Mouse (Mus musculus) liver, embryonic 11.5 days (tissue): ENCODE measurements around the gene Abcf2. TPM values are rescaled to one million over a fixed set of nuclear protein-coding genes. Genes with fewer than 3 reads are reported as not detected.

ENCODE experiments used
- ATAC-seq: fragments of 200-750 bp; cut with Nextera tagmentation; replicated peaks from 2 replicates; pipeline ENCODE4 v1.8.0; 2017; ENCODE audit warnings: moderate number of reproducible peaks, mild to moderate bottlenecking, moderate TSS enrichment, moderate library complexity; ENCODE audit not compliant: low FRiP score
- DNase-seq: peaks from one replicate; pipeline ENCODE4 v3.0.0-alpha.2; 2017; ENCODE audit warnings: low spot score
- H3K27ac ChIP-seq: fragments of 300-500 bp; sonication (generic); 2 replicates; pipeline ENCODE4 v1.5.1; 2014; ENCODE audit warnings: mild to moderate bottlenecking, low read depth, low read length, control low read depth
- H3K27me3 ChIP-seq: fragments of 300-500 bp; sonication (generic); replicated peaks from 2 replicates; pipeline ENCODE4 v1.6.1; 2014; ENCODE audit warnings: low read length, mixed read lengths; ENCODE audit not compliant: control insufficient read depth, insufficient read depth
- H3K36me3 ChIP-seq: fragments of 300-500 bp; sonication (generic); 2 replicates; pipeline ENCODE4 v1.6.1; 2014; ENCODE audit warnings: mild to moderate bottlenecking, low read length, moderate library complexity, mixed read lengths; ENCODE audit not compliant: control insufficient read depth, insufficient read depth
- H3K4me1 ChIP-seq: fragments of 300-500 bp; sonication (generic); replicated peaks from 2 replicates; pipeline ENCODE4 v1.6.1; 2014; ENCODE audit warnings: low read length, mixed read lengths; ENCODE audit not compliant: control insufficient read depth, insufficient read depth
- H3K4me2 ChIP-seq: fragments of 300-500 bp; sonication (generic); 2 replicates; pipeline ENCODE4 v1.6.1; 2014; ENCODE audit warnings: mild to moderate bottlenecking, control low read depth, moderate library complexity
- H3K4me3 ChIP-seq: fragments of 300-500 bp; sonication (generic); 2 replicates; pipeline ENCODE4 v1.5.1; 2014; ENCODE audit warnings: low read depth, low read length, control low read depth
- H3K9ac ChIP-seq: fragments of 300-500 bp; sonication (generic); 2 replicates; pipeline ENCODE4 v1.6.1; 2014; ENCODE audit warnings: low read depth, low read length, control low read depth
- H3K9me3 ChIP-seq: fragments of 300-500 bp; sonication (generic); 2 replicates; pipeline ENCODE4 v1.6.1; 2016; ENCODE audit warnings: low read length, inconsistent platforms, mixed read lengths; ENCODE audit not compliant: control insufficient read depth
- WGBS: fragments of 180-500 bp; shearing (Covaris S2); extraction: QIAGEN DNeasy Blood & Tissue Kit; methylation state at CpG from one replicate; pipeline ENCODE4 v1.1.7; 2014; 5-methylcytosine and 5-hydroxymethylcytosine counted together
- polyA plus RNA-seq: library from polyadenylated mRNA; unstranded; fragments of >200 nt; fragmentation: Nextera tagmentation; extraction: Ambion mirVana; gene quantifications from 2 replicates; pipeline ENCODE4 v1.2.1, GENCODE M21; 2014

Abcf2 gene
- polyA plus RNA-seq, 1 experiment from 2014 or later: 122 TPM

GRCm38 (mm10) chr5:24603431-24604010 is 26.3 kb upstream of the Abcf2 start:
- ATAC-seq (no peak), DNase-seq (no peak)
- Histone ChIP-seq H3K4me3 (no peak overlapping the region), H3K27me3 (peaks cover 99% of the 10 kb centered on the region), H3K27ac (no peak overlapping the region), H3K36me3 (no peaks in the 10 kb centered on the region), H3K4me1 (peaks cover 29% of the 10 kb centered on the region), H3K9me3 (no peaks in the 10 kb centered on the region), H3K9ac (no peak overlapping the region), H3K4me2 (peak overlapping the region; percentile 65; the same call in 1 of the 2 replicates)
- WGBS: 57% methylated on average over 8 of the region's 8 CpGs

GRCm38 (mm10) chr5:24602751-24603343 is 25.6 kb upstream of the Abcf2 start:
- 4% methylated on average over 16 of the region's 16 CpGs for WGBS
- peak overlapping the region; percentile 62 for H3K27ac ChIP-seq
- peak overlapping the region; percentile 68 for H3K9ac ChIP-seq
- no peaks in the 10 kb centered on the region for H3K9me3 ChIP-seq
- peak overlapping the region; percentile 65 for H3K4me2 ChIP-seq
- H3K27me3 ChIP-seq: peaks cover 99% of the 10 kb centered on the region
- peak overlapping the region; percentile 55 for H3K4me3 ChIP-seq
- H3K4me1 ChIP-seq: peaks cover 29% of the 10 kb centered on the region
- no peaks in the 10 kb centered on the region for H3K36me3 ChIP-seq
- DNase-seq (no peak), ATAC-seq (peak; percentile 47)

- ATAC-seq (0 out of 2 replicates have a peak, but pooled peaks have one; percentile 8), DNase-seq (peak; percentile 73)
- Histone ChIP-seq H3K4me1 (peaks cover 29% of the 10 kb centered on the region), H3K27ac (peak overlapping the region; percentile 62), H3K4me2 (peak overlapping the region; percentile 65), H3K9ac (peak overlapping the region; percentile 68), H3K4me3 (peak overlapping the region; percentile 55), H3K36me3 (no peaks in the 10 kb centered on the region), H3K9me3 (no peaks in the 10 kb centered on the region), H3K27me3 (peaks cover 94% of the 10 kb centered on the region)
- WGBS: under 1% methylated on average over 72 of the region's 73 CpGs
These were observed 24.9 kb upstream of the Abcf2 start for GRCm38 (mm10) chr5:24601911-24602750.

- peak overlapping the region; percentile 55 for H3K4me3 ChIP-seq
- H3K4me2 ChIP-seq: peak overlapping the region; percentile 65
- ATAC-seq (no peak), DNase-seq (no peak)
- WGBS: 2% methylated on average over 32 of the region's 33 CpGs
- H3K36me3 ChIP-seq: no peaks in the 10 kb centered on the region
- H3K27me3 ChIP-seq: peaks cover 85% of the 10 kb centered on the region
- peak overlapping the region; percentile 68 for H3K9ac ChIP-seq
- H3K27ac ChIP-seq: peak overlapping the region; percentile 62
- H3K4me1 ChIP-seq: peaks cover 28% of the 10 kb centered on the region
- no peaks in the 10 kb centered on the region for H3K9me3 ChIP-seq
These were observed 24.0 kb upstream of the Abcf2 start for GRCm38 (mm10) chr5:24601071-24601835.

- H3K4me1 ChIP-seq: peaks cover 22% of the 10 kb centered on the region
- H3K27ac ChIP-seq: no peak overlapping the region
- WGBS: 43% methylated on average over 2 of the region's 2 CpGs
- peaks cover 75% of the 10 kb centered on the region for H3K27me3 ChIP-seq
- H3K9me3 ChIP-seq: no peaks in the 10 kb centered on the region
- no peak overlapping the region for H3K9ac ChIP-seq
- no peak for ATAC-seq
- no peak for DNase-seq
- no peaks in the 10 kb centered on the region for H3K36me3 ChIP-seq
- H3K4me2 ChIP-seq: peak overlapping the region; percentile 65
- no peak overlapping the region for H3K4me3 ChIP-seq
These were observed 23.0 kb upstream of the Abcf2 start for GRCm38 (mm10) chr5:24600236-24600635.

DNA sequence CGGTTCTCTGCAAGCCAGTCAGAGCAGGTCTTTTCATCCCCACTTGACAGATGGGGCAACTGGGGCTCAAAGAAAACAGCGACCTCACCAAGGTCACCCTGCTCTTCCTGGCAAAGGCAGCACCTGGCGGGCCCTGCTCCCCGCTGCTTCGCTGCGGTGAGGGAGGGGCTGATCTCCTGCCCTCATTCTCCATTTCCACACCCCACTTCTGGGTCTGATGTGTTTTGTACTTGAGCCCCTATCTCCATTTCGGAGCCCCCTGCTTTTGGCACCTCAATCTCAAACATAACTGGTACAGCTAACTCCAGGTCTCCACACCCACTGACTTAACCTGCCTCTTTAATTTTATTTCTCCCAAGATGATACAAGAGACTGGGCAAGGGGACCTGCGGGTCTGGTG is 21.9 kb upstream of the Abcf2 start:
- DNase-seq (no peak), ATAC-seq (no peak)
- no peak overlapping the region for H3K9ac ChIP-seq
- H3K27me3 ChIP-seq: peaks cover 64% of the 10 kb centered on the region
- H3K4me2 ChIP-seq: peak overlapping the region; percentile 85
- H3K4me1 ChIP-seq: peaks cover 18% of the 10 kb centered on the region
- H3K36me3 ChIP-seq: peaks cover 2% of the 10 kb centered on the region; the same call in 1 of the 2 replicates
- H3K9me3 ChIP-seq: no peaks in the 10 kb centered on the region
- no peak overlapping the region for H3K27ac ChIP-seq
- 12% methylated on average over 8 of the region's 8 CpGs for WGBS
- H3K4me3 ChIP-seq: peak overlapping the region; percentile 53

GRCm38 (mm10) chr5:24598570-24599006 is 21.3 kb upstream of the Abcf2 start:
- peaks cover 61% of the 10 kb centered on the region for H3K27me3 ChIP-seq
- no peak overlapping the region for H3K27ac ChIP-seq
- H3K9me3 ChIP-seq: no peaks in the 10 kb centered on the region
- under 1% methylated on average over 31 of the region's 41 CpGs for WGBS
- H3K4me3 ChIP-seq: peak overlapping the region; percentile 53
- H3K4me1 ChIP-seq: peaks cover 15% of the 10 kb centered on the region
- peak; percentile 24 for ATAC-seq
- peak overlapping the region; percentile 48; the same call in 1 of the 2 replicates for H3K9ac ChIP-seq
- H3K36me3 ChIP-seq: peaks cover 2% of the 10 kb centered on the region; the same call in 1 of the 2 replicates
- DNase-seq: peak; percentile 67
- peak overlapping the region; percentile 85 for H3K4me2 ChIP-seq
